Mouse (Mus musculus) cerebellum, adult 2 months (tissue): ENCODE data around the gene 4921504E06Rik. TPM values are rescaled to one million over a fixed set of nuclear protein-coding genes. Genes with fewer than 3 reads are reported as not detected.

Experiments
- DNase-seq, 2 experiments: peaks; one replicate each; pipeline ENCODE4 v3.0.0; 2021
- H3K27ac ChIP-seq: fragments of 200-500 bp; 2 replicates; pipeline ENCODE4 v1.5.1; 2012; ENCODE audit warnings: low read length, control low read depth, inconsistent platforms; ENCODE audit not compliant: insufficient read depth
- H3K27me3 ChIP-seq: fragments of 200-500 bp; 2 replicates; pipeline ENCODE4 v1.6.1; 2012; ENCODE audit warnings: inconsistent platforms, mild to moderate bottlenecking, low read length, moderate library complexity; ENCODE audit not compliant: control insufficient read depth, insufficient read depth
- H3K4me1 ChIP-seq: fragments of 200-500 bp; 2 replicates; pipeline ENCODE4 v1.6.1; 2011; ENCODE audit warnings: low read length; ENCODE audit not compliant: control insufficient read depth, insufficient read depth
- H3K4me3 ChIP-seq: fragments of 200-500 bp; replicated peaks from 2 replicates; pipeline ENCODE3; 2011; ENCODE audit warnings: mild to moderate bottlenecking, low read depth, low read length, control low read depth; ENCODE audit not compliant: insufficient read depth
- CTCF ChIP-seq: fragments of 200-500 bp; IDR thresholded peaks from 2 replicates; pipeline ENCODE4 v1.5.1; 2011; ENCODE audit warnings: low read depth, mild to moderate bottlenecking, control low read depth, low read length, moderate library complexity, borderline replicate concordance; ENCODE audit not compliant: insufficient read depth
- POLR2A ChIP-seq: fragments of 200-500 bp; IDR thresholded peaks from 2 replicates; pipeline ENCODE4 v1.6.1; 2011; ENCODE audit warnings: low read length, control low read depth, borderline replicate concordance; ENCODE audit not compliant: insufficient read depth
- WGBS: fragments of 180-500 bp; shearing (Covaris S2); methylation state at CpG from one replicate; pipeline ENCODE4 v1.1.7; 2018; 5-methylcytosine and 5-hydroxymethylcytosine counted together
- polyA plus RNA-seq: library from polyadenylated mRNA; depleted of rRNA; stranded (reverse); fragments of >200 nt; gene quantifications from 2 replicates; pipeline ENCODE4 v1.2.3, GENCODE M21; 2012

The 4921504E06Rik gene
- polyA plus RNA-seq, 1 experiment, result not detected

DNA sequence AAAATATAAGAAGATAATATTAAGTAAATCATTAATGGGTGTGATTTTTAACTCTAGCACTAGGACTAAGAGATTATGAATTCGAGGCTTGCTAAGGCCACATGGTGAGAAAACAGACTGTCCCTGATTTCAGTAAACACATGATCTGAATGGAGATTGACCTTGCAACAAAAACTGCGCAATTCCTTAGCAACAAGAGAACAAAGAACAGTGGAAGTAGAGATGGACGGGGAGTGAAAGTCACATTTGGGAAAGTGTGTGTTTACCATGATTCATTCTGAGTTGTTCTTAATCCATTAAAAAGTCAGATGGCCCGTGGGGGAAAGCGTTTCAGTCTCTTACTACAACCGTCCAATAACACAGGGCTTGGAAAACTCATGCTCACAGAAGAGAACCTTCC lies 25.5 kb upstream of the 4921504E06Rik start:
- H3K27ac ChIP-seq, result no peak overlapping the region
- no peaks in the 10 kb centered on the region for H3K27me3 ChIP-seq
- 27% methylated on average over 6 of the region's 6 CpGs for WGBS
- no peak overlapping the region for H3K4me3 ChIP-seq
- H3K4me1 ChIP-seq, result no peaks in the 10 kb centered on the region
- peak in 1 of 2 experiments; percentile 7 for DNase-seq
- TF ChIP-seq CTCF (no peak), POLR2A (no peak)

DNA sequence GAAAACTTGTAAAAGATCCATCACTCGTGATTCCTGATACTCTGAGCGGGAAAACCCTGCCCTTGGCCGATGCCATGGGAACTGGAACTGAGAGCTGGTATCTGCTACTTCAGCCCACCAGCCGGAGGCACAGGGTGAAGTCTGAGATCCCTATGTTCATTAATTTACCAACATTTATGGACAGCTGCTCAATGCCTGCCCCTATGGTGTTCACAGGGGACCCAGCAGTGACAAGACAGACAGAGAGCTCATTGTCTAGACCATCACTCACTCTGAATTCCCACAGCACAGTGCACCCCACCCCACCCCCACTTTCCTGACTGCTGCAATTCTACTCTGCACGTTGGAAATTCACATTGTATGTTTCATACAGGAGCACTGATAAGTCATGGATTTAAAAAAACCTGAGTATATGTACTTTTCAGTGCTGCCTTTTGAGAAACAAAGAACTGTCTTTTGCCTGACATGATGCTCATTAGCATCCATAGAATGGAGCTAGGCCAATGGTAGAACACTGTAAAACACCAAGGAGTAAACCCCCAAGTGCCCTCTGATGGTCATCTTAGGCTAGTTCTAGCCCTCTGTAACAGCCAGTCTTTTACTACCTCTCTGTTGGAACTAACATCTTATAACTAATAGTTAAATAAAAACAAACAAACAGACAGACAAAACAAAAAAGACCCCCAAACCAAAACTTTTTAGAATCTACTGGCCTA lies 8.6 kb upstream of the 4921504E06Rik start:
- no peaks in the 10 kb centered on the region for H3K4me1 ChIP-seq
- H3K27ac ChIP-seq, result no peak overlapping the region
- H3K4me3 ChIP-seq, result no peak overlapping the region
- DNase-seq, result no peak
- no peak for TF ChIP-seq CTCF
- TF ChIP-seq POLR2A, result no peak
- 21% methylated on average over 5 of the region's 5 CpGs for WGBS
- H3K27me3 ChIP-seq, result no peaks in the 10 kb centered on the region

DNA sequence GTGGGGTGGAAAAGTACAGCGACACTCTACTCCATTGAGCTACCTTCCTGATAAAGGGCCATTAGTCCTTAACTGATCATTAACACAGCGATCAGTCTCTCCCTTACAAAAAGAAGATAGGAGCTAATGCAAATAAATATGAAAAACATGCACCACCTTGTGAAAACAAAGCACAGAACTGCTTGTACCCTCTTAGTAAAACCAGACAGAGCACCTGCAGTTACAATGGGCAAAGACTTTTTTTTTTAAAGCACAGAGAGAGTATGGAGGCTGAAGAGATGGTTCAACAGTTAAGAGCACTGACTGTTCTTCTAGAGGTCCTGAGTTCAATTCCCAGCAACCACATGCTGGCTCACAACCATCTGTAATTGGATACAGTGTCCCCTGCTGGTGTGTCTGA lies 6.9 kb upstream of the 4921504E06Rik start:
- 84% methylated on average over 2 of the region's 2 CpGs for WGBS
- Histone ChIP-seq H3K27ac (no peak overlapping the region), H3K27me3 (no peaks in the 10 kb centered on the region), H3K4me3 (no peak overlapping the region), H3K4me1 (no peaks in the 10 kb centered on the region)
- DNase-seq, result no peak
- TF ChIP-seq CTCF (no peak), POLR2A (no peak)

DNA sequence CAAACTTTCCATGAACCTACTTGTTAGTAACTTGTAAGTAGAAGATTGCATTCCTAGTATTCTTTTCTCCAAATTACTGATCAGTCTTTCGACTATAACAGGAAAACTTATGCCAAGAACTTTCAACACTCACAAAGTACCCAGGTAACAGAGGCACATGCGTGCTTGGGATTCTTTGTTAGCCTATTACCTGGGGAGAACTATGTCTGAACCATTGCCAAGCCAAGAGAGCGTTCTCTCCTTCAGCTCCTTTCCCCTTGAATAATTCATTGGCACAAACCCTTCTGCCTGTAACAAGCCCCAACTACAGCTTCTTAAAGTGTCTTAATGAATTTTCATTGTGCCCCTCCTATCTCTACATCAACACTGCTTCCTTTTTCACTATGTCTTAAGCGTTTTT lies 6.4 kb upstream of the 4921504E06Rik start:
- Histone ChIP-seq H3K4me1 (no peaks in the 10 kb centered on the region), H3K27me3 (no peaks in the 10 kb centered on the region), H3K27ac (no peak overlapping the region), H3K4me3 (no peak overlapping the region)
- TF ChIP-seq CTCF (no peak), POLR2A (no peak)
- no peak for DNase-seq
- 41% methylated on average over 4 of the region's 4 CpGs for WGBS

DNA sequence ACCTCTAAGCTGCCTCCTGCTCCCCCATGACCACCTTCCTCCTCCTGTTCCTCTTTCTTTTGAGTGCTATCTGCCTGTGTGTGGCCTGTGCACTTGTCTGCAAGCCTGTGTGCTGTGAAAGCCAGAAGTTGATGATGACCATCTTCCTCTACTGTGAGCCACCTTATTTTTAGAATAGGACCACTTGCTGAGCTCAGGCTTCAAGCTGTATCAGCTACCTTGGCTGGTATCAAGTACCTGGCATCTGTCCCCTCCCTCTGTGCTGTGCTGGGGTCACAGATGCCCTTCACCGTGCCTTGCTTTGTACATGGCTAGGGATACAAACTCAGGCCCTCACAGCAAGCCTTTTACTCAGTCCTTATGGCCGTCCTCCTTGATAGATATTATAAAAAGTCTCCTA lies 2.3 kb downstream of the 4921504E06Rik start:
- Histone ChIP-seq H3K27me3 (no peaks in the 10 kb centered on the region), H3K4me1 (no peaks in the 10 kb centered on the region), H3K27ac (no peak overlapping the region), H3K4me3 (no peak overlapping the region)
- WGBS, result 80% methylated on average over 2 of the region's 2 CpGs
- DNase-seq, result no peak
- TF ChIP-seq CTCF, result no peak
- no peak for TF ChIP-seq POLR2A

DNA sequence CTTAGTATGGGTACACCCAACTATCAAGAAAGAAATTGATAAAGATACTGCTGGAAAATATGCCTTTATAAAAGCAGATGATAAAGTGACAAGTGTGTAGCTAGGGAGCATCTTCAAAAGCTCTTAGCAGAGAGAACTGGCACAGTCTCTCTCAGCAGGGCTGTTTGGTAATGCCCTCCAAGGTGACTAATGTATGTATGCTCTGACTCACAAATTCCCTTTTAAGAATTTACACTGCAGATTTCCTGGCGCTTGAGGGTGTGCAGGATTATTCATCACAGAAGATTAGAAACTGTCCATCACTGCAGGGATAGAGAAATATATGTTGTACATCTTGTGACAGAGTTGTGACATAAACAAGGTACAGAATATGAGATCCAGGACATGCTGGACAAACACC lies 12.8 kb downstream of the 4921504E06Rik start:
- no peak overlapping the region for H3K27ac ChIP-seq
- TF ChIP-seq POLR2A, result no peak
- no peak for TF ChIP-seq CTCF
- WGBS, result 70% methylated on average over 1 of the region's 1 CpGs
- no peak for DNase-seq
- no peaks in the 10 kb centered on the region for H3K27me3 ChIP-seq
- H3K4me3 ChIP-seq, result no peak overlapping the region
- H3K4me1 ChIP-seq, result no peaks in the 10 kb centered on the region

DNA sequence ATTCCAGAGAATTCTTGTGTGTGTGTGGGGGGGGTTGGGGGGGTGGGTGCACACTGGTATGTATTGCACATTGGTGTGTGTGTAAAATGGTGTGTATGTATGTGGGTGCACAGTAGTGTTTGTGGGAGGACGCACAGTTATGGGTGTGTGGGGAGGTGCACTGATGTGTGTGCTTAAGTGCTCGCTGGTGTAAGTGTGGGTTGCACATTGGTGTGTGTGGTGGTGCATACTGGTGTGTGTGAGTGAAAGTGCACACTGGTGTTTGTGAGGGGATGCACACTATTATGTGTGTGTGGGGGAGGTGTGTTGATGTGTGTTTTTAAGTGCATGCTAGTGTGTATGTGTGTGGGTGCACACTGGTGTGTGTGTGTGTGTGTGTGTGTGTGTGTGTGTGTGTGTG lies 24.3 kb downstream of the 4921504E06Rik start:
- Histone ChIP-seq H3K4me3 (no peak overlapping the region), H3K4me1 (no peaks in the 10 kb centered on the region), H3K27ac (no peak overlapping the region), H3K27me3 (no peaks in the 10 kb centered on the region)
- TF ChIP-seq POLR2A (no peak), CTCF (no peak)
- no peak for DNase-seq
- WGBS, result 91% methylated on average over 2 of the region's 2 CpGs

DNA sequence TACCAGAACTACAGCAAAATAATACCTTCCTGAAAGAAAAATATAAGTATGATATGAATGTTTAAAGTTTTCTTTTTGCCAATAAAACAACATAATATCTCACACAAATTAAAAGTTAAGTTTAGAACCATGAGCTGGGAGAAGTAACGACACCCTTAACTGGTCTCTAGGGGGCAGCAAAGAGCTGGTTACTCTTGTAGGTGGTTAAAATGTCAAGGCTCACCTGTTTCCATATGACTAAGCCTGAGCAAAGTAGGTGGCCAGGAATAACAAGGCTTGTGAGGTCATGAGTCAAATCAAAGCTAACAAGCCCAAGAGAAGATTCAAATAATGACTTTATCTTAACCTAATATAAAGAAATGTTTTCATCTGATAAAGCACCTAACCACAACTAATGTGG lies 24.9 kb downstream of the 4921504E06Rik start:
- DNase-seq, result peak; percentile 22 to 42

More for the DNA sequence above, 24.9 kb downstream of the 4921504E06Rik start:
- Histone ChIP-seq H3K27me3 (no peaks in the 10 kb centered on the region), H3K27ac (no peak overlapping the region), H3K4me1 (no peaks in the 10 kb centered on the region), H3K4me3 (no peak overlapping the region)
- TF ChIP-seq CTCF (peak; percentile 30; the same call in 1 of the 2 replicates), POLR2A (no peak)
- 5% methylated on average over 1 of the region's 1 CpGs for WGBS
